Mouse (Mus musculus) ES-Bruce4 (cell line): Measurements from ENCODE around the gene Trhde.

Experiments
- CTCF ChIP-seq: IDR thresholded peaks from one replicate; pipeline ENCODE4 v1.8.1; 2011; ENCODE audit warnings: low read depth, low read length
- EP300 ChIP-seq: IDR thresholded peaks from 2 replicates; pipeline ENCODE4 v1.6.1; 2011; ENCODE audit warnings: low read depth, low read length; ENCODE audit not compliant: insufficient read depth
- POLR2A ChIP-seq: IDR thresholded peaks from one replicate; pipeline ENCODE4 v1.8.1; 2011; ENCODE audit warnings: low read length; ENCODE audit not compliant: insufficient read depth

GRCm38 (mm10) chr10:114448116-114448515, 354.0 kb downstream of the Trhde start:
- TF ChIP-seq CTCF (no peak), POLR2A (no peak), EP300 (no peak)
